Mouse (Mus musculus) central nervous system, embryonic 11.5 days (tissue): Measurements from ENCODE around the gene Hnrnph2. TPM values are rescaled to one million over a fixed set of nuclear protein-coding genes. Genes with fewer than 3 reads are reported as not detected.

Source experiments
- polyA plus RNA-seq: library from polyadenylated mRNA; depleted of rRNA; stranded (reverse); fragments of >200 nt; gene quantifications from 2 replicates; pipeline ENCODE4 v1.2.3, GENCODE M21; 2012; rRNA removed

Hnrnph2 gene
- 123 and 138 TPM in 2 replicates for polyA plus RNA-seq

GRCm38 (mm10) chrX:134600659-134601379 is at the start of gene Hnrnph2, which contains the start of gene Gla:
Gene Hnrnph2 (plus strand): TSS chrX:134601179.
Gene Gla (minus strand): TSS chrX:134601125.

GRCm38 (mm10) chrX:134582888-134583669 is 17.9 kb upstream of the Hnrnph2 start, which contains the start of gene Btk:
Gene Btk (minus strand): TSS chrX:134583570.

GRCm38 (mm10) chrX:134585103-134586002 is 15.6 kb upstream of the Hnrnph2 start, which contains the start of gene Rpl36a:
Gene Rpl36a (plus strand): TSS chrX:134585654.

Other genes with a start within 250 kb of the Hnrnph2 start
- gene Drp2, start 196.6 kb upstream of the Hnrnph2 start, polyA plus RNA-seq = 10.3 and 12.0 TPM in 2 replicates
- gene Taf7l, start 124.7 kb upstream of the Hnrnph2 start, polyA plus RNA-seq = 0.07 and 0.14 TPM in 2 replicates
- 18.5 and 23.3 TPM in 2 replicates for gene Timm8a1, start 59.3 kb upstream of the Hnrnph2 start, polyA plus RNA-seq
- gene Btk, start 17.6 kb upstream of the Hnrnph2 start, polyA plus RNA-seq = 2.8 and 3.7 TPM in 2 replicates
- gene Rpl36a, start 15.5 kb upstream of the Hnrnph2 start, polyA plus RNA-seq = 1,456 and 2,072 TPM in 2 replicates
- gene Gla, start 54 bp upstream of the Hnrnph2 start, polyA plus RNA-seq = 5.5 and 6.5 TPM in 2 replicates
- 35.6 and 49.8 TPM in 2 replicates for gene Armcx4, start 85.3 kb downstream of the Hnrnph2 start, polyA plus RNA-seq
- 65.0 and 73.3 TPM in 2 replicates for gene Armcx1, start 116.8 kb downstream of the Hnrnph2 start, polyA plus RNA-seq
- 27.3 and 30.3 TPM in 2 replicates for gene Armcx6, start 150.2 kb downstream of the Hnrnph2 start, polyA plus RNA-seq
- 41.3 and 46.6 TPM in 2 replicates for gene Armcx3, start 155.4 kb downstream of the Hnrnph2 start, polyA plus RNA-seq
- gene Armcx2, start 208.0 kb downstream of the Hnrnph2 start, polyA plus RNA-seq = 77.6 and 90.4 TPM in 2 replicates